Mouse (Mus musculus) granulocyte monocyte progenitor cell, adult 5-6 weeks (primary cell): Measurements from ENCODE around the gene Gjd3. TPM values are rescaled to one million over a fixed set of nuclear protein-coding genes. Genes with fewer than 3 reads are reported as not detected.
A peak's percentile ranks its signal among the peaks of the same experiment; 100 is the strongest.

Experiments
- ATAC-seq: replicated peaks from 2 replicates; pipeline ENCODE4 v1.8.0; 2016; ENCODE audit warnings: mild to moderate bottlenecking, moderate TSS enrichment, inconsistent platforms; ENCODE audit not compliant: poor library complexity, severe bottlenecking
- total RNA-seq, 2 experiments: library from RNA; stranded (forward) in 1 of 2; stranded (reverse) in 1 of 2; fragments of 200-712, 200-1000 nt in 1 of 2; fragments of >200 nt in 1 of 2; fragmentation: Nextera tagmentation in 1 of 2; gene quantifications; 2 replicates each; pipeline ENCODE4 v1.2.3; 2014 to 2017

Gene Gjd3
- total RNA-seq, 2 experiments from 2014 or later, result 1.8 TPM; not detected in 1

DNA sequence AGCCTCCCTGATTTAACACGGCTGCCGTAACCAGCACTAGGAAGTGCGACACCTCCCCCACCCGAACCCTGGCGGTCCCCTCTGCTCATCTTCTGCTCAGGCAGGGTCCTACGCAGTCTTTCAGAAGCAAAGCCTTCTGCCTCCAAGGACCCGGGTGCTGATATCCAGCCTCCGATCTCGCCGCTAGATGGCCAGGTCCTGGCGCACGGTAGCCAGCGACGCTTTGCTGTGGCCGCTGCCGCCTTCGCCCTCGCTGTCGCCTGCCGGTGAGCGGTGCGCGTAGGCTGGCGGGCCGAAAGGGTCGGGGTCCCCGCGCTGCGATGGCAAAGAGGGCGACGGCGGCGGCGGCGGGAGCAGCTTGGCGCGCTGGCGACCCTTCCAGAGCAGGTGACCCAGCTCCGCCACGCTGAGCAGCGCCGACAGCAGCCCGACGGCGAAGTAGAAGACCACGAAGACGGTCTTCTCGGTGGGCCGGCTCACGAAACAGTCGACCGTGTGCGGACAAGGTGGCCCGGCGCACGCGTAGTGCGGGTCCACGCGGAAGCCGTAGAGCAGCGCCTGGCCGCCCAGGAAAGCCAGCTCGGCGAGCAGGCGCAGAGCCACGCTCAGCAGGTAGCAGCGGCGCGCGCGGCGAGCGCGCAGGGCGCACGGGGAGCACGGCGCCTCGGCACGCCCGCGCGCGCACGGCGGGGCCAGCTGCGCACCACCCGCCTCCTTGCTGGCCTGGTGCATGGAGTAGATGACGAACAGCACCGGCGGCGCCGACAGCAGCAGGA, 631 bp downstream of the Gjd3 start:
- ATAC-seq, result peak; percentile 65

- no peak; the same call in 1 of the 2 replicates for ATAC-seq
Observed at GRCm38 (mm10) chr11:98981289-98981996, 1.4 kb downstream of the Gjd3 start.

GRCm38 (mm10) chr11:98979356-98979755, 3.5 kb downstream of the Gjd3 start:
- ATAC-seq, result no peak

DNA sequence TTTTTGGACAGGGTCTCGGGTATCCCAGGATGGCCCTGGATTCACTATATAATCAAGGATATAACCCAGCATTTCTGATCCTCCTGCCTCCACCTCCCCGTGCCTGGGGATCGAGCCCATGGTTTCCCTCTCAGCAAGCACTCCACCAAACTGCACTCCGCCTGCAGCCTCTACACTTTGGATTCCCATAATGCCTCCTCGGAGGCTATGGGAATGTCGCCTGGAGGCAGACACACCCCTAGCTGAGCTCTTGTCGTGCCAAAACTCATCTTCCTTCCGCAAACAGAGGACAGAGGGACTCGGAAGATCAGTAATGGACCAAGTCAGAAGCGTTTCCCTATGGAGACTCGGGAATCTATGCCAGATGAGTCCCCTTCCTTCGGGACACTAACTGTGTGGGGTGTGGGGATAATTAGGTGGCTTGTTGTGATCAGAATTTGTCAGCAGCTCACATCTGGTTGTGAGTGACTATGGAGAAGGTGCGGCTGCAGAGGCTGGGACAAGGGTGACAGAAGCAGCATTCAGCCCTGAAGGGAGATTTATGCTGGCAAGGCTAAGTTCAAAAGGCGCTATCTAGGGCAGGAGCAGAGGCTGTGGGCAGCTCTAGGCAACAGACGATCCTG, 4.2 kb downstream of the Gjd3 start:
- ATAC-seq, result no peak

DNA sequence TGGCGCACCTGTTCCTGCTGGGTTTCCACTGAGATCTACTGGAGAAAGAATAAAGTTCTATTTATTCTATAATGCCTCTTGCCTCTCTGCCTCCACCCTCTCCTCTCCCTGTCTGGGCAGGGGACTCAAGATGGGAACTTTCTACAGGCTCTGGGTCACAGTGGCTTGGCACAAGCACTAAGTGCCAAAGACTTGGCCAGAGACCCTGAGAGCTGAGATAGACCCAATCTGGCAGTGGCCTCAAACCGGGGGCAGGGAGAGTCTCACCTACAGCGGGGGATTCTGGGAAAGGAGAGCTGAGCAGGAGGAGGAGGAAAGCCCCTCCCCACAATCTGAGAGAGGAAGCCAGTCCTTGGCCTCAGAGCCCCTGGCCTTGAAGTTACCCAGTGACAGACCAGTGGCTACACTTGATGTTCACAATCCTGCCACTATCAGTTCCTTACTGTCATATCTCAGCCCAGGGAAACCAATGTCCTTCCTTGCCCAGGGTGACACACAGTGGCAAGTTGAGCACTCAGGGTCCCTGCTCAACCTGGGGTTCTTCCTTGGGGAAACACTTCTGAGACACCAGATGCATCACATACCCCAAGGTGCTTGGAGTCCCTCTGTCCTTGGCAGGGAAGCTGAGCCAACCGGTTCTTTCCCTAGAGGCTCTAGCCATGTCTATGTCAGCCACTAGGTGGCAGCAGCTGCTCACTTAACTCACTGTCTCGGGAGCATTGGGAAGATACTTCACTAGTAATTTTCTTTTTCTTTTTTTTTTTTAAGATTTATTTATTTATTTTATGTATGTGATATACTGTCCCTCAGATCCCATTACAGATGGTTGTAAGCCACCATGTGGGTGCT, 7.7 kb downstream of the Gjd3 start:
- ATAC-seq, result peak; percentile 60

GRCm38 (mm10) chr11:98974213-98974612, 8.6 kb downstream of the Gjd3 start:
- ATAC-seq, result no peak

GRCm38 (mm10) chr11:98973584-98973983, 9.2 kb downstream of the Gjd3 start:
- ATAC-seq, result no peak

- ATAC-seq, result no peak
Observed at GRCm38 (mm10) chr11:98972801-98973360, 9.9 kb downstream of the Gjd3 start.

DNA sequence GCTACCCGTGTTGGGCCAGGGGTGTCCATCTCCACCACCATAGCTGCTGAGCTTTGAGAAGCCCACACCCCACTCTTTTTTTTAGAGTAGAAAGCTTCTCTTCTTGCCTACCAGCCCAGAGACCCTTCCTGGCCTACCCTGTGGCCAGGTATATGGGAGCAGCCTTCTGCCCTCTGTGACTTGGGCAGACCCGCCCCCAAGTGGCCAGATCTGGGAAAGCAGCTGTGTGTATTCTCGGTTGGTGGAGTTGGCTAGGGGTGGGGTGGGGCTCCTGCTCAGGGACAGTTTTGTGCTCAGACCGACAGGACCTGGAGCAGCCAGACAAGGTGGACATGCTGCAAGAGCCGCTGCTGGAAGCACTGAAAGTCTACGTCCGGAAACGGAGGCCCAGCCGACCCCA, 10.6 kb downstream of the Gjd3 start:
- ATAC-seq, result peak; percentile 62

- ATAC-seq, result no peak
Observed at GRCm38 (mm10) chr11:98971316-98972031, 11.3 kb downstream of the Gjd3 start.

GRCm38 (mm10) chr11:98970191-98970925, 12.5 kb downstream of the Gjd3 start:
- no peak for ATAC-seq

DNA sequence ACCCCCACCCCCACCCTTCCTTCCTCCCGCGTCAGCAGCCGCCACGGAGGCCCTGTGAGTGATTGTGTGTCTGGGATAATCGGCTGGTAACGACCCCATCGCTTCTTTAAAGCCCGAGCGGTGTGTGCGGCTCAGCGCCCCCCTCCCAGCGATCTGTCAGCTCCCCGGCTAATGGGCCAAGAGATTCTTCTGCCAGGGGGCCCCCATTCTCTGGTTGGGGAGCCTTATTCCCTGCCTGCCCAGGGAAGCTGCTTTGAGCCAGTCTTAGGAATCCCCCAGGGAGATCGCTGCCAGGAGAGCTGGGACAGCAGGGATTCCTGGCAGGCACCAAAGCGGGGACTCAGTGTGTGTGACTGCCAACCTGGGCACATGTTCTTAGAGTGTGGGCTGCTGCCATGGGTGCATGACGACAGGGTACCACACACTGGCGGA, 13.3 kb downstream of the Gjd3 start:
- ATAC-seq, result no peak

DNA sequence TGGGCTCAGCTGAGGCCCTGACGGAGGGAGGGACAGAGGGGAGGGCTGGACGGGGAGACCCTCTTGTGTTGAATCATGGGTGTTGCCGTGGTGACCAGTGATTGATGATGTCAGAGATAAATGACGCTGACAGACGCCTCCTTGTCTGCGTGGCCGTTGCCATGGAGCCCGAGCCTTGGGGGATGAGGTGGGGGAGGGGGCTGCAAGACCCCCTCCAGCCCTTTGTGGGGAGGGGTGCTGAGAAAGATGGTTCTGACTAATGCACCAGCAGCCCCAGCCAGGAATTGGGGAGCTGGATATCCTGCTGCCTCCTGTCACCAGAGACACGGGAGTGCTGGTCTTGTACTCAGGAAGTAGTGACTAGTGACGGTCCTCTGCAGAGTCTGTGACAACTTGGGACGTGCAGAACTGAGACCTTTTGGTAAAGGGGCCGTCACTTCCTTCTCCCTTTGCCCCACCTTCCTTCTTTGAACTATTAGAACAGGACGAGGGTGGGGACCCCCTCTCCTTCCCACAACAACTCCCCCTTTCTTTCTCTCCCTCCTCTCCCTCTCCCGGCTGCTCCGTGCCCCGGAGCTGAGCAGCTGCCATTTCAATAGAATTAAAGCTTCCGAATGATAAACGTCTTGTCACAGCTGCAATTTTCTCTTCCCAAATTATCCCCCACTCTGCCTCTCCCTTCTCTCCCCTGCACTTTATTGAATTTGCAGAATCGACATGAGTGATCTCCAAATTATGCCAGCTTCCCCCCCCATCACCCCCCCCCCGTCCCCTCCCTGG, 13.9 kb downstream of the Gjd3 start:
- peak; percentile 65 for ATAC-seq

DNA sequence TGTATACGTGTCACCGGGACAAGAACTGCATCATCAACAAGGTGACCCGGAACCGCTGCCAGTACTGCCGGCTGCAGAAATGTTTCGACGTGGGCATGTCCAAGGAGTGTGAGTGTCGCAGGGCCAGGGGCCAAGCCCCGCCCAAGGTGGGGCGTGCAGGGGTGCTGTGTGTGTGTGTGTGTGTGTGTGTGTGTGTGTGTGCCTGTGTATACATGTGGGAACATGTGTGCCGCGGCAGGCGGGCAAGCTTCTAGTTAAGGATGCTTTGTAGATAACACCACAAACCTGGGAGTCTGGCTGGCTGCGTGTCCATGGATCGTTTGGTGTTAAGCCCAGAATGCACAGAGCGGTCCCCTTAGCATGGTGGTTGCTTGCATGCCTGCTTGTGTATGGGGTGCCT, 14.7 kb downstream of the Gjd3 start:
- ATAC-seq, result no peak

- ATAC-seq, result no peak
Observed at GRCm38 (mm10) chr11:98966499-98967141, 16.2 kb downstream of the Gjd3 start.

- ATAC-seq, result no peak
Observed at GRCm38 (mm10) chr11:98965416-98966077, 17.3 kb downstream of the Gjd3 start.
